Mouse (Mus musculus) limb, embryonic 15.5 days (tissue): Measurements from ENCODE around the gene 2310061I04Rik. TPM values are rescaled to one million over a fixed set of nuclear protein-coding genes. Genes with fewer than 3 reads are reported as not detected.
"Not testable (repeated sequence)": the region's sequence is repeated elsewhere in the genome, so short reads cannot be mapped to it uniquely, and the experiment has no call there.

ENCODE experiments used
- ATAC-seq: fragments of 200-750 bp; cut with Nextera tagmentation; 2 replicates; pipeline ENCODE4 v1.8.0; 2017; ENCODE audit warnings: low read depth, moderate TSS enrichment; ENCODE audit not compliant: insufficient number of reproducible peaks, low FRiP score, low TSS enrichment
- H3K27ac ChIP-seq: fragments of 300-500 bp; sonication (generic); 2 replicates; pipeline ENCODE4 v1.5.1; 2015; ENCODE audit warnings: moderate library complexity, mild to moderate bottlenecking, inconsistent platforms
- H3K27me3 ChIP-seq: fragments of 300-500 bp; sonication (generic); 2 replicates; pipeline ENCODE4 v1.6.1; 2015; ENCODE audit warnings: inconsistent platforms
- H3K36me3 ChIP-seq: fragments of 300-500 bp; sonication (generic); 2 replicates; pipeline ENCODE4 v1.6.1; 2015; ENCODE audit warnings: inconsistent platforms
- H3K4me1 ChIP-seq: fragments of 300-500 bp; sonication (generic); 2 replicates; pipeline ENCODE4 v1.6.1; 2015; ENCODE audit warnings: inconsistent platforms
- H3K4me2 ChIP-seq: fragments of 300-500 bp; sonication (generic); 2 replicates; pipeline ENCODE4 v1.6.1; 2015; ENCODE audit warnings: mild to moderate bottlenecking, inconsistent platforms
- H3K4me3 ChIP-seq: fragments of 300-500 bp; sonication (generic); 2 replicates; pipeline ENCODE4 v1.5.1; 2015; ENCODE audit warnings: mild to moderate bottlenecking, inconsistent platforms
- H3K9ac ChIP-seq: fragments of 300-500 bp; sonication (generic); 2 replicates; pipeline ENCODE4 v1.6.1; 2015; ENCODE audit warnings: inconsistent platforms
- H3K9me3 ChIP-seq: fragments of 300-500 bp; sonication (generic); 2 replicates; pipeline ENCODE4 v1.6.1; 2016; ENCODE audit warnings: inconsistent platforms
- WGBS: fragments of 180-500 bp; shearing (Covaris S2); methylation state at CpG from one replicate; pipeline ENCODE4 v1.1.7; 2015; 5-methylcytosine and 5-hydroxymethylcytosine counted together
- polyA plus RNA-seq: library from polyadenylated mRNA; unstranded; fragments of >200 nt; fragmentation: Nextera tagmentation; extraction: Ambion mirVana; gene quantifications from 2 replicates; pipeline ENCODE4 v1.2.1, GENCODE M21; 2015

Gene 2310061I04Rik
- polyA plus RNA-seq, result 18.0 and 23.0 TPM in 2 replicates

- peak; percentile 90 for ATAC-seq
- Histone ChIP-seq H3K27me3 (no peaks in the 10 kb centered on the region), H3K9ac (peak within 1 kb of the TSS; percentile 79), H3K4me2 (peak within 1 kb of the TSS; percentile 98), H3K9me3 (no peaks in the 10 kb centered on the region), H3K36me3 (peaks cover 56% of the 10 kb centered on the region), H3K4me1 (peaks cover 18% of the 10 kb centered on the region), H3K27ac (peak within 1 kb of the TSS; percentile 86), H3K4me3 (peak within 1 kb of the TSS; percentile 84)
- WGBS, result under 1% methylated on average over 86 of the region's 86 CpGs
Measured at GRCm38 (mm10) chr17:35896781-35897643, at the start of gene 2310061I04Rik. Gene 2310061I04Rik, minus strand, starts transcription at chr17:35897431.

GRCm38 (mm10) chr17:35939941-35940340, 42.7 kb upstream of the 2310061I04Rik start:
- WGBS, result 68% methylated on average over 1 of the region's 1 CpGs
- no peak overlapping the region for H3K27ac ChIP-seq
- no peaks in the 10 kb centered on the region for H3K27me3 ChIP-seq
- H3K9me3 ChIP-seq, result no peaks in the 10 kb centered on the region
- no peaks in the 10 kb centered on the region for H3K4me1 ChIP-seq
- ATAC-seq, result no peak
- no peaks in the 10 kb centered on the region for H3K36me3 ChIP-seq
- no peak overlapping the region for H3K9ac ChIP-seq
- H3K4me2 ChIP-seq, result no peak overlapping the region
- H3K4me3 ChIP-seq, result no peak overlapping the region

GRCm38 (mm10) chr17:35939108-35939507, 41.9 kb upstream of the 2310061I04Rik start:
- H3K36me3 ChIP-seq, result no peaks in the 10 kb centered on the region
- H3K4me3 ChIP-seq, result no peak overlapping the region
- no peaks in the 10 kb centered on the region for H3K27me3 ChIP-seq
- H3K9ac ChIP-seq, result no peak overlapping the region
- ATAC-seq, result no peak
- H3K4me2 ChIP-seq, result no peak overlapping the region
- WGBS, result 56% methylated on average over 2 of the region's 2 CpGs
- H3K27ac ChIP-seq, result no peak overlapping the region
- no peaks in the 10 kb centered on the region for H3K9me3 ChIP-seq
- H3K4me1 ChIP-seq, result no peaks in the 10 kb centered on the region

- Histone ChIP-seq H3K9me3 (no peaks in the 10 kb centered on the region), H3K36me3 (no peaks in the 10 kb centered on the region), H3K27me3 (no peaks in the 10 kb centered on the region), H3K4me3 (no peak overlapping the region), H3K4me1 (no peaks in the 10 kb centered on the region), H3K27ac (no peak overlapping the region), H3K4me2 (no peak overlapping the region), H3K9ac (no peak overlapping the region)
- no peak for ATAC-seq
- 48% methylated on average over 2 of the region's 2 CpGs for WGBS
Measured at GRCm38 (mm10) chr17:35937700-35938348, 40.6 kb upstream of the 2310061I04Rik start.

GRCm38 (mm10) chr17:35935763-35936162, 38.5 kb upstream of the 2310061I04Rik start:
- not testable (repeated sequence) for H3K36me3 ChIP-seq, H3K4me2 ChIP-seq, H3K4me3 ChIP-seq, ATAC-seq, H3K4me1 ChIP-seq, H3K9ac ChIP-seq, H3K27me3 ChIP-seq, H3K27ac ChIP-seq, H3K9me3 ChIP-seq
- 89% methylated on average over 14 of the region's 14 CpGs for WGBS

- WGBS, result 90% methylated on average over 4 of the region's 4 CpGs
- no peaks in the 10 kb centered on the region for H3K27me3 ChIP-seq
- no peak for ATAC-seq
- H3K4me2 ChIP-seq, result no peak overlapping the region
- H3K27ac ChIP-seq, result no peak overlapping the region
- H3K36me3 ChIP-seq, result peaks cover 35% of the 10 kb centered on the region
- H3K9ac ChIP-seq, result no peak overlapping the region
- H3K4me3 ChIP-seq, result no peak overlapping the region
- no peaks in the 10 kb centered on the region for H3K4me1 ChIP-seq
- H3K9me3 ChIP-seq, result no peaks in the 10 kb centered on the region
Measured at GRCm38 (mm10) chr17:35932608-35933007, 35.4 kb upstream of the 2310061I04Rik start.

GRCm38 (mm10) chr17:35930627-35931026, 33.4 kb upstream of the 2310061I04Rik start:
- no peak for ATAC-seq
- Histone ChIP-seq H3K4me1 (no peaks in the 10 kb centered on the region), H3K9me3 (no peaks in the 10 kb centered on the region), H3K4me3 (no peak overlapping the region), H3K27me3 (no peaks in the 10 kb centered on the region), H3K27ac (no peak overlapping the region), H3K4me2 (no peak overlapping the region), H3K9ac (no peak overlapping the region), H3K36me3 (peaks cover 50% of the 10 kb centered on the region)
- WGBS, result 99% methylated on average over 12 of the region's 12 CpGs

GRCm38 (mm10) chr17:35929534-35929933, 32.3 kb upstream of the 2310061I04Rik start:
- Histone ChIP-seq H3K4me1 (no peaks in the 10 kb centered on the region), H3K27me3 (no peaks in the 10 kb centered on the region), H3K4me3 (no peak overlapping the region), H3K9ac (no peak overlapping the region), H3K4me2 (no peak overlapping the region), H3K27ac (no peak overlapping the region), H3K36me3 (peaks cover 60% of the 10 kb centered on the region), H3K9me3 (no peaks in the 10 kb centered on the region)
- ATAC-seq, result no peak
- 96% methylated on average over 2 of the region's 2 CpGs for WGBS

- no peak overlapping the region for H3K4me3 ChIP-seq
Measured at GRCm38 (mm10) chr17:35927471-35927870, 30.2 kb upstream of the 2310061I04Rik start.

GRCm38 (mm10) chr17:35923281-35923680, 26.1 kb upstream of the 2310061I04Rik start:
- Histone ChIP-seq H3K9ac (no peak overlapping the region), H3K9me3 (no peaks in the 10 kb centered on the region), H3K36me3 (peaks cover 48% of the 10 kb centered on the region), H3K4me2 (no peak overlapping the region), H3K27me3 (no peaks in the 10 kb centered on the region), H3K4me1 (peaks cover 15% of the 10 kb centered on the region), H3K27ac (no peak overlapping the region), H3K4me3 (no peak overlapping the region)
- ATAC-seq, result no peak
- WGBS, result 84% methylated on average over 4 of the region's 4 CpGs

More at GRCm38 (mm10) chr17:35927471-35927870, 30.2 kb upstream of the 2310061I04Rik start:
- Histone ChIP-seq H3K9me3 (no peaks in the 10 kb centered on the region), H3K4me1 (no peaks in the 10 kb centered on the region), H3K27ac (no peak overlapping the region), H3K27me3 (no peaks in the 10 kb centered on the region), H3K4me2 (no peak overlapping the region), H3K9ac (no peak overlapping the region), H3K36me3 (peaks cover 77% of the 10 kb centered on the region)
- WGBS, result 71% methylated on average over 1 of the region's 1 CpGs
- no peak for ATAC-seq

- no peak for ATAC-seq
- WGBS, result 82% methylated on average over 3 of the region's 3 CpGs
Measured at GRCm38 (mm10) chr17:35922566-35922965, 25.3 kb upstream of the 2310061I04Rik start.

GRCm38 (mm10) chr17:35921710-35922109, 24.5 kb upstream of the 2310061I04Rik start:
- WGBS, result 63% methylated on average over 4 of the region's 4 CpGs

More at GRCm38 (mm10) chr17:35922566-35922965, 25.3 kb upstream of the 2310061I04Rik start:
- no peak overlapping the region for H3K9ac ChIP-seq
- H3K4me3 ChIP-seq, result no peak overlapping the region
- no peak overlapping the region for H3K4me2 ChIP-seq
- no peaks in the 10 kb centered on the region for H3K9me3 ChIP-seq
- peaks cover 15% of the 10 kb centered on the region for H3K4me1 ChIP-seq
- 0 out of 2 replicates have a peak overlapping the region, but pooled peaks have one; percentile 24 for H3K27ac ChIP-seq
- no peaks in the 10 kb centered on the region for H3K27me3 ChIP-seq
- peaks cover 41% of the 10 kb centered on the region for H3K36me3 ChIP-seq

More at GRCm38 (mm10) chr17:35921710-35922109, 24.5 kb upstream of the 2310061I04Rik start:
- no peaks in the 10 kb centered on the region for H3K9me3 ChIP-seq
- no peak overlapping the region for H3K4me2 ChIP-seq
- ATAC-seq, result no peak
- peaks cover 15% of the 10 kb centered on the region for H3K4me1 ChIP-seq
- H3K9ac ChIP-seq, result no peak overlapping the region
- H3K27me3 ChIP-seq, result no peaks in the 10 kb centered on the region
- H3K36me3 ChIP-seq, result peaks cover 35% of the 10 kb centered on the region
- H3K4me3 ChIP-seq, result no peak overlapping the region
- H3K27ac ChIP-seq, result no peak overlapping the region
